Mouse (Mus musculus) myocyte (in vitro differentiated cells): ENCODE measurements around the gene Spaca3.

Source experiments
- E2F4 ChIP-seq: IDR thresholded peaks from one replicate; pipeline ENCODE4 v1.6.1; 2011; ENCODE audit warnings: mild to moderate bottlenecking, control low read depth, moderate library complexity; ENCODE audit not compliant: insufficient read depth
- MAX ChIP-seq: IDR thresholded peaks from one replicate; pipeline ENCODE4 v1.6.1; 2011; ENCODE audit warnings: low read depth, mild to moderate bottlenecking, control low read depth
- POLR2A ChIP-seq: IDR thresholded peaks from one replicate; pipeline ENCODE4 v1.6.1; 2011; ENCODE audit warnings: low read depth, mild to moderate bottlenecking, control low read depth, moderate library complexity; ENCODE audit not compliant: insufficient read length
- POLR2AphosphoS2 ChIP-seq: IDR thresholded peaks from one replicate; pipeline ENCODE4 v1.6.1; 2011; ENCODE audit warnings: low read depth, control low read depth; ENCODE audit not compliant: insufficient read length
- REST ChIP-seq: IDR thresholded peaks from one replicate; pipeline ENCODE4 v1.6.1; 2011; ENCODE audit warnings: mild to moderate bottlenecking, control low read depth, moderate library complexity; ENCODE audit not compliant: insufficient read depth, insufficient read length
- SRF ChIP-seq: IDR thresholded peaks from one replicate; pipeline ENCODE4 v1.6.1; 2011; ENCODE audit warnings: low read depth; ENCODE audit not compliant: control insufficient read depth, insufficient read length
- TCF12 ChIP-seq: IDR thresholded peaks from one replicate; pipeline ENCODE4 v1.6.1; 2011; ENCODE audit warnings: mild to moderate bottlenecking, control low read depth; ENCODE audit not compliant: poor library complexity, insufficient read depth, severe bottlenecking
- TCF3 ChIP-seq: IDR thresholded peaks from one replicate; pipeline ENCODE4 v1.6.1; 2011; ENCODE audit warnings: low read depth, control low read depth; ENCODE audit not compliant: insufficient read length
- USF1 ChIP-seq: IDR thresholded peaks from one replicate; pipeline ENCODE4 v1.6.1; 2011; ENCODE audit warnings: low read depth, mild to moderate bottlenecking, control low read depth, moderate library complexity

DNA sequence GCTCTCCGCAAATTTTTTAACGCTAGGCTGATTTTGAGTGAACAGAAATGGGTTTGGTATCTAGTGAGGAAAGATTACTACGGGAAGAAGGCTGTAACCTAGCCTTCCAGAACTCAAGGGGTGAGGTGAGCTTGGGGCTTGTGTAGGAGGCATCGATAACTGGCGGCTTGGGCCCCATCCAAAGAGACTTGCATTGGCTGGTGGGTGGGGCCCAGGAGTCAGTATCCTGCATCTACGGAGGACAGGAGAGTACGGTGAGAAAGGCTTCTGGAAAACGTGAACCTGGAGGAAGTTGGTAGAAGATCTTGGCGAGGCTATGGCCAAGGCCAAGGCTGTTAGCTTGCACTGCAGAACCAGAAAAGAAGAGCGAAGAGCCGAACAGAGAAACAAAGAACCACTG lies 3.7 kb upstream of the Spaca3 start:
- TF ChIP-seq POLR2A (no peak), MAX (no peak), TCF3 (no peak), POLR2AphosphoS2 (no peak), REST (no peak), SRF (no peak), E2F4 (no peak), TCF12 (no peak), USF1 (no peak)
